Mouse (Mus musculus) hindbrain, embryonic 14.5 days (tissue): Measurements from ENCODE around the gene Gfi1. TPM values are rescaled to one million over a fixed set of nuclear protein-coding genes. Genes with fewer than 3 reads are reported as not detected.

Experiments
- ATAC-seq: fragments of 200-750 bp; cut with Nextera tagmentation; 2 replicates; pipeline ENCODE4 v1.8.0; 2017; ENCODE audit warnings: moderate number of reproducible peaks, mild to moderate bottlenecking, moderate TSS enrichment, moderate library complexity; ENCODE audit not compliant: low FRiP score
- DNase-seq: peaks from one replicate; pipeline ENCODE4 v3.0.0-alpha.2; 2015; ENCODE audit warnings: low spot score
- H3K27ac ChIP-seq: fragments of 300-500 bp; sonication (generic); 2 replicates; pipeline ENCODE4 v1.5.1; 2014; ENCODE audit warnings: mild to moderate bottlenecking, moderate library complexity
- H3K27me3 ChIP-seq: fragments of 300-500 bp; sonication (generic); 2 replicates; pipeline ENCODE4 v1.6.1; 2014; ENCODE audit warnings: mild to moderate bottlenecking, low read length, mixed read lengths; ENCODE audit not compliant: control insufficient read depth, insufficient read depth
- H3K36me3 ChIP-seq: fragments of 300-500 bp; sonication (generic); replicated peaks from 2 replicates; pipeline ENCODE4 v1.6.1; 2014; ENCODE audit not compliant: control insufficient read depth, insufficient read depth
- H3K4me1 ChIP-seq: fragments of 300-500 bp; sonication (generic); replicated peaks from 2 replicates; pipeline ENCODE4 v1.6.1; 2014; ENCODE audit warnings: antibody characterized with exemption, low read length, mixed read lengths; ENCODE audit not compliant: control insufficient read depth, insufficient read depth
- H3K4me2 ChIP-seq: fragments of 300-500 bp; sonication (generic); replicated peaks from 2 replicates; pipeline ENCODE4 v1.6.1; 2014; ENCODE audit warnings: mild to moderate bottlenecking, moderate library complexity
- H3K4me3 ChIP-seq: fragments of 300-500 bp; sonication (generic); replicated peaks from 2 replicates; pipeline ENCODE4 v1.5.1; 2014; ENCODE audit warnings: mild to moderate bottlenecking, low read length
- H3K9ac ChIP-seq: fragments of 300-500 bp; sonication (generic); 2 replicates; pipeline ENCODE4 v1.6.1; 2014
- H3K9me3 ChIP-seq: fragments of 300-500 bp; sonication (generic); 2 replicates; pipeline ENCODE4 v1.6.1; 2016; ENCODE audit warnings: low read length; ENCODE audit not compliant: control insufficient read depth
- WGBS: fragments of 180-500 bp; shearing (Covaris S2); extraction: QIAGEN DNeasy Blood & Tissue Kit; methylation state at CpG from one replicate; pipeline ENCODE4 v1.1.7; 2014; 5-methylcytosine and 5-hydroxymethylcytosine counted together
- polyA plus RNA-seq: library from polyadenylated mRNA; unstranded; fragments of >200 nt; fragmentation: Nextera tagmentation; extraction: Ambion mirVana; gene quantifications from 2 replicates; pipeline ENCODE4 v1.2.1, GENCODE M21; 2014

The Gfi1 gene
- polyA plus RNA-seq, 1 experiment from 2014 or later: not detected

DNA sequence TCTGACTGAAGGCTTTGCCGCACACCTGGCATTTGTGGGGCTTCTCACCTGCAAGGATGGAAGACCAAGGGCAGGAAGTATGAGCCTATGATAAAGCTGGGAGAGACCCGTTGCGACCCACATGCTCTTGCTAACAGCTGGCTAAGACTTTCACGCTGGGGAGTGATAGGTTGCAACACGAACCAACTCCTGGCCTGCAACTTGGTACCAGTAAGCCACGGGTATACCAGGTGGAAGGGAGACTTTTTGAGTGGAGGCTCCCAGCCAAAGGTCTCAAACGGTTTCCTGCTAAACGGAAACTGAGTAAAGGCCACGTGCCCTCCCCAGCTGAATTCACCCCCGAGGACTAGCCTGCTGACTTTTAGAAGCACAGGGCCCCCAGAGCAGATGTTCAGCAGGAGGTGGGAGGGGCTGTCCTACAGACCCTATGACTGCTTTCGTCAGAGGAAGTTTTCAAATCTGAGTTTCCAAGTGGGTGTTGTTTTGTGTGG lies 7.9 kb downstream of the Gfi1 start:
- peaks cover 78% of the 10 kb centered on the region for H3K27me3 ChIP-seq
- no peak overlapping the region for H3K27ac ChIP-seq
- no peak overlapping the region for H3K9ac ChIP-seq
- no peak overlapping the region for H3K4me3 ChIP-seq
- WGBS: 16% methylated on average over 11 of the region's 11 CpGs
- no peaks in the 10 kb centered on the region for H3K9me3 ChIP-seq
- no peaks in the 10 kb centered on the region for H3K36me3 ChIP-seq
- peaks cover 8% of the 10 kb centered on the region; the same call in 1 of the 2 replicates for H3K4me1 ChIP-seq
- ATAC-seq: no peak
- no peak for DNase-seq
- no peak overlapping the region for H3K4me2 ChIP-seq

DNA sequence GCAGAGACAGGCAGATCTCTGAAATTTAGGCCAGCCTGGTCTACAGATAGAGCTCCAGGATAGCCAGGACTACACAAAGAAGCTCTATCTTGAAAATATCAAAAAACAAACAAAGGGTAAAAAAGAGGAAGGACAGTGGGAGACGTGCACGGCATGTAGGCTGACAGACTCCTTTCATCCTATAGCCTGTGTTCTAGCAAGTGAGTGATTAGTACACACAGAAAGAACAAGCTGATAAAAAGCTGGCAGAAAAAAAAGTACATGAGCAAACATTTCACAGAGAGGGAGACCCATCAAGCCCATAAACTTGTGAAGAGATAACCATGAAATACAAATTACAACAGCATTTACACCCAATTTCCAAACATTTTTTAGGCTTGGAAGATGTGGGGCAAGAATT lies 14.1 kb downstream of the Gfi1 start:
- Histone ChIP-seq H3K4me2 (no peak overlapping the region), H3K27ac (no peak overlapping the region), H3K9me3 (no peaks in the 10 kb centered on the region), H3K9ac (no peak overlapping the region), H3K4me1 (no peaks in the 10 kb centered on the region), H3K36me3 (no peaks in the 10 kb centered on the region), H3K27me3 (peaks cover 19% of the 10 kb centered on the region), H3K4me3 (no peak overlapping the region)
- DNase-seq (no peak), ATAC-seq (no peak)
- WGBS: 71% methylated on average over 2 of the region's 2 CpGs

DNA sequence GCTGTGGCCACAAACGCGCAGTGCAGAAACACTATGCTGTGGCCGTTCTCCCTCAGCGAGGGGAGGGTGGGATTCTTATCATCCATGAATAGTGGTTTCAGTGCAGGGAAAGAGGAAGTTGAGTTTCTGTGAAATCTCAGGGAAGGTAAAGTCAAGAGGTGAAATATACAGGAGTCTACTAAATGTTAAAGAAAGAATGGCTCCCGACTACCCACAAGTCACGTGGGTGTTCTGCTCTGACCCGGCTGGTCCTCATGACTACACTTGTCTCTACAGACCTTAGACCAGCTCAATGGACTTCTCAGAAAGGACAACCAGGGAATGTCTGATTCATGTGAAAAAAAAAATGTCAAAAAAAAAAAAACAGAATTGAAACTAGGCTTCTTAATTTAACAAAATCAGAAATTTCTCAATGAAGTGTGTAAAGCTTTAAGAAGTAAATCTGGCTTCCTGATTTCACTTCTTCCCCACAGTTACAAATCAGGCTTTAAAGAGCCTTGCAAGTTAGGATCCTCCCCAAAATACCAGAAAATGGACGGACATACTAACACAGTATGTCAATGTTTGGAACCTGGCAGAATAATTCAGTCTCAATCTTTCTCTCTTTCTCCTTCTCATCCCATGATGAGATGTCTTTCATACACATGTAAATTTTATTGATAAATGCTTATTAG lies 17.6 kb downstream of the Gfi1 start:
- DNase-seq: no peak
- WGBS: 90% methylated on average over 8 of the region's 8 CpGs
- Histone ChIP-seq H3K4me1 (no peaks in the 10 kb centered on the region), H3K9ac (no peak overlapping the region), H3K9me3 (no peaks in the 10 kb centered on the region), H3K36me3 (no peaks in the 10 kb centered on the region), H3K4me2 (no peak overlapping the region), H3K27ac (no peak overlapping the region), H3K4me3 (no peak overlapping the region), H3K27me3 (0 out of 2 replicates have a peak, but pooled peaks cover 3% of the 10 kb centered on the region)
- ATAC-seq: no peak

DNA sequence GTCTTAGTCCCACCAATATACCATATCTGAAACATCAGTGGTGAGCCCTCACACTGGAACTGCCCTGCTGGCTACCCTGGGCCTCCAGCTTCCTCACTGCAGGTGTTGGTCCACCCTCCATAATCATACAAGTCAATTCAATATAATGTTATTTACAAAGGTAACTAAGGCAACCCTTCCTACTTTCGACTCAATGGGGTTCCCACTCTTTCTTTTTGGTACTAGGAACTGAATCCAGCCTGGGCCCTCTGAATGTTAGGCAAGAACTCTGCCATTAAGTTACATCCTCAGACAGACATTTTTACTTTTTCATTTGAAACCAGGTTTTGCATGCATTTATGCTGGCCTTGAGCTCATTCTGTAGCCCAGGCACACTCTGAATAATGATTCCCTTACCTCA lies 19.6 kb downstream of the Gfi1 start:
- H3K27ac ChIP-seq: no peak overlapping the region
- 0 out of 2 replicates have a peak, but pooled peaks cover 3% of the 10 kb centered on the region for H3K27me3 ChIP-seq
- no peak overlapping the region for H3K4me3 ChIP-seq
- 87% methylated on average over 1 of the region's 1 CpGs for WGBS
- H3K36me3 ChIP-seq: no peaks in the 10 kb centered on the region
- H3K4me1 ChIP-seq: no peaks in the 10 kb centered on the region
- ATAC-seq (no peak), DNase-seq (no peak)
- H3K9ac ChIP-seq: no peak overlapping the region
- no peak overlapping the region for H3K4me2 ChIP-seq
- H3K9me3 ChIP-seq: no peaks in the 10 kb centered on the region

DNA sequence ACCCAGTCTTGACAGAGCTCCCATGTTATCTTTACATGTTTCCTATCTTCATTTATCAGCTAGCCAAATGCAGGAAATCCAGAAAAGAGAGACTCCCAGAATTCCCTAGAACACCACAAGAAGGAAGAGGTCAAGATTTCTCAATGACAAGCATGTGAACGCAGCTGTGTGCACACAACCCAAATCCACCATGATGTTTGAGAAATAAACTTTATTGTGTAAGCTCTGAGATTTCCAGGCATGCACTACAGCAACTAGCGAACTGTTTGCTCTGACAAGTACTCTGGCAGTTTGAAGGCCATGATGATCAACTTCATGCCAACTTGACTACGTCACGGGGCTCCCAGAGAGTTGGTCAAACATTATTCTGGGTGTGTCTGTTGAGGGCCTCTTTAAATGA lies 20.1 kb downstream of the Gfi1 start:
- Histone ChIP-seq H3K27me3 (0 out of 2 replicates have a peak, but pooled peaks cover 3% of the 10 kb centered on the region), H3K9ac (no peak overlapping the region), H3K4me3 (no peak overlapping the region), H3K4me1 (no peaks in the 10 kb centered on the region), H3K4me2 (no peak overlapping the region), H3K36me3 (no peaks in the 10 kb centered on the region), H3K9me3 (no peaks in the 10 kb centered on the region), H3K27ac (no peak overlapping the region)
- DNase-seq (no peak), ATAC-seq (no peak)
- WGBS: 92% methylated on average over 4 of the region's 4 CpGs

DNA sequence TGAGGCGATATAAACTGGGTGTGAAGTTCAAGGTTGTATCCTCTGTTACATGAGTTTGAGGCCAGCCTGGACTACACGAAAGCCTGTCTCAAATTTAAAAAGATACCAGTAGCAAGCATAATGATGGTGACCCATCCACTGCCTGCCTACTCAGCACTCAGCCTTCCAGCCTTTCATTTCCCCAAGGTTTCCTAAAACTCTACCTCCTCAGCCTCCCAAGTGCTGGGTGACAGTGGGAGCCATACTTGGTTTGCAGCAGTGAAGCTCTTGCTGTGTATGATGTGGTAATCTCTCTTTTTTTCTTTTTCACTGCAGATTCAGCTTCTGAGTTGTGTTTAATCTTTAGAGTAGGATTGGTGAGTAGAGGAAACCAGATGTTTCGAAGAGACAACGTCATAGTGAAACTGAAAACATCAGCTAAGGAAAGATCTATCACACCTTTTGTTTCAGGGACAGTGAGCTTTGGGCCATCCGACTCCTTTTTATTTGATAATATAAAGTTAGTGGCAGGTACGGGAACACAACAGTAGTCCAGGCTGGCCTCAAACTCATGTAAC lies 22.6 kb downstream of the Gfi1 start:
- H3K9me3 ChIP-seq: no peaks in the 10 kb centered on the region
- no peaks in the 10 kb centered on the region for H3K27me3 ChIP-seq
- ATAC-seq (no peak), DNase-seq (no peak)
- 87% methylated on average over 6 of the region's 6 CpGs for WGBS
- H3K4me2 ChIP-seq: no peak overlapping the region
- no peaks in the 10 kb centered on the region for H3K36me3 ChIP-seq
- H3K27ac ChIP-seq: no peak overlapping the region
- no peak overlapping the region for H3K9ac ChIP-seq
- no peak overlapping the region for H3K4me3 ChIP-seq
- H3K4me1 ChIP-seq: no peaks in the 10 kb centered on the region

DNA sequence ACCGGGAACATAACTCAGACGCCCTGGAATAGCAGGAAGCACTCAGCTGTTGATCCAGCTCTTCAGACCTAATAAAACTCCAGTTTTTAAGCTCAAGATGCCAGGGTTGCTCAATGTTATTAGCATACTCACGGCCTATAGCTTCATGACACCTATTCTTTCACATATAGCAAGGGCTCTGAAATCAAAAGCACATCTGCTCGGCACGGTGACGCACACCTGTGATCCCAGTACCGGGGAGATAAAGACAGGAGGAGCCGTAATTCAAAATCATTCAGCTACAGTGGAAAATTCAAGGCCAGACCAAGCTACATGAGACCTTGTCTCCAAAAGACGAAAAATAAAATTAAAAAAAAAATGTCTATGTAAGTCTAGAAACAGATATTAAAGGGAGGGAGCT lies 24.2 kb downstream of the Gfi1 start:
- no peaks in the 10 kb centered on the region for H3K4me1 ChIP-seq
- no peaks in the 10 kb centered on the region for H3K36me3 ChIP-seq
- no peak for DNase-seq
- H3K9me3 ChIP-seq: no peaks in the 10 kb centered on the region
- no peak overlapping the region for H3K4me3 ChIP-seq
- 87% methylated on average over 9 of the region's 9 CpGs for WGBS
- no peak for ATAC-seq
- no peak overlapping the region for H3K4me2 ChIP-seq
- no peak overlapping the region for H3K27ac ChIP-seq
- no peaks in the 10 kb centered on the region for H3K27me3 ChIP-seq
- no peak overlapping the region for H3K9ac ChIP-seq

DNA sequence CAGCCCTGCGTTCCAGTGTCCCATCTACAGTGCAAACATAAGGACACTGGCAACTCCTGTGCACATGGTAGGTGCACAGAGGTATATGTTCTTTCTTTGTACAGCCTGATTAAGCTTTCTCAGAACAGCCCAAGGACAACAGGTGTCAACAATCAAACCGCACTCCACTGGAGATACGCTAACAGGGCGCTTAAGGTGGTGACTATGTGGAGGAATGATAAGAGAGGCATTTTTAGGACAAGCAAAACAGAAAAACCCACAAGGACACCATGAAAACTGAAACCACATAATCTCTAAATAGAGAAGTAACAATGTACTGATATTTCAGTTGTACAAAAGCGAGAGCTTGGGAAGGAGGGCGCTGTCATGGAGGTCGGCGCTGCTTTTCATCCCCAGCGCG lies 25.0 kb downstream of the Gfi1 start:
- Histone ChIP-seq H3K9ac (no peak overlapping the region), H3K27ac (no peak overlapping the region), H3K27me3 (no peaks in the 10 kb centered on the region), H3K4me1 (no peaks in the 10 kb centered on the region), H3K36me3 (no peaks in the 10 kb centered on the region), H3K9me3 (no peaks in the 10 kb centered on the region), H3K4me2 (no peak overlapping the region), H3K4me3 (no peak overlapping the region)
- no peak for ATAC-seq
- 93% methylated on average over 10 of the region's 10 CpGs for WGBS
- no peak for DNase-seq

DNA sequence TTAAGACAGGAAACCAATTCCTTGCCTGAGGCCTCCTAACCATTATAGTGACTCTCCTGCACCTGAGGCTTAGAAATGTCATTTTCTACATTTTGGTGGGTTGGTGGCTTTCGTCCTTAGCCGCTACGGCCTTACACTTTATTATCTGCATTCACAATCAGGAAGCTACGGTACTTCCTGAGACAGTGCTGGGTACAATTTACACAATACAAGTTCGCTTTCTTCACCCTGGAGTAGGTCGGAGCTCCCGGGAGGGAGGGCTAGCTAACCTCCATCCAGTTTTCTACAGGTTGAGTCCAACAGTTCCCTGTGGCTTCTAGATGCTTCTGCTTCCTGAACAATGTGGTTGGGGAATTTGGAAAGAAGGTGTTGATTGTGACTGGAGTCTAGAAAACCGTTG lies 26.9 kb downstream of the Gfi1 start:
- WGBS: 85% methylated on average over 8 of the region's 8 CpGs

More for the DNA sequence above, 26.9 kb downstream of the Gfi1 start:
- Histone ChIP-seq H3K9ac (no peak overlapping the region), H3K36me3 (no peaks in the 10 kb centered on the region), H3K27me3 (no peaks in the 10 kb centered on the region), H3K4me3 (no peak overlapping the region), H3K27ac (no peak overlapping the region), H3K9me3 (no peaks in the 10 kb centered on the region), H3K4me2 (no peak overlapping the region), H3K4me1 (no peaks in the 10 kb centered on the region)
- DNase-seq (no peak), ATAC-seq (no peak)
